Mouse (Mus musculus) CH12.LX (cell line): ENCODE measurements around the gene Lpcat2. TPM values are rescaled to one million over a fixed set of nuclear protein-coding genes. Genes with fewer than 3 reads are reported as not detected.

ENCODE experiments used
- DNase-seq: peaks from one replicate; pipeline ENCODE4 v3.0.0-alpha.2; 2013; ENCODE audit errors: extremely low read depth
- H3K27ac ChIP-seq: 2 replicates; pipeline ENCODE4 v1.5.1; 2012; ENCODE audit warnings: low read depth, mild to moderate bottlenecking, control low read depth, moderate library complexity; ENCODE audit not compliant: insufficient read depth
- H3K27me3 ChIP-seq: replicated peaks from 2 replicates; pipeline ENCODE3; 2012; ENCODE audit warnings: inconsistent platforms
- H3K36me3 ChIP-seq, 2 experiments: replicated peaks in 1 of 2; 2 replicates each; pipeline versions ENCODE3 to v1.6.1; 2012; ENCODE audit warnings: inconsistent platforms in 1 of 2, low read length in 1 of 2, mild to moderate bottlenecking in 1 of 2, mixed read lengths in 1 of 2, moderate library complexity in 1 of 2; ENCODE audit not compliant: control insufficient read depth in 1 of 2, insufficient read depth in 1 of 2
- H3K4me1 ChIP-seq, 2 experiments: 2 replicates each; pipeline ENCODE4 v1.6.1; 2012; ENCODE audit warnings: inconsistent platforms in 1 of 2, moderate library complexity in 1 of 2; ENCODE audit not compliant: insufficient read depth in 2 of 2, control insufficient read depth in 1 of 2
- H3K4me2 ChIP-seq: 2 replicates; pipeline ENCODE4 v1.6.1; 2012; ENCODE audit warnings: low read depth, mild to moderate bottlenecking, control low read depth; ENCODE audit not compliant: poor library complexity, insufficient read depth, severe bottlenecking
- H3K4me3 ChIP-seq, 3 experiments: fragments of 150-350 bp in 1 of 3; sonication (generic) in 1 of 3; replicated peaks in 1 of 3; 2 replicates each; pipeline versions ENCODE3 to v1.5.1; 2011 to 2012; ENCODE audit warnings: low read depth in 2 of 3, low read length in 2 of 3, mild to moderate bottlenecking in 2 of 3, moderate library complexity in 2 of 3, control low read depth in 1 of 3, improper control_type of control experiment in 1 of 3, inconsistent platforms in 1 of 3, mixed read lengths in 1 of 3; ENCODE audit not compliant: poor library complexity in 1 of 3
- H3K79me2 ChIP-seq: replicated peaks from 2 replicates; pipeline ENCODE4 v1.6.1; 2012; ENCODE audit warnings: mild to moderate bottlenecking, moderate library complexity; ENCODE audit not compliant: control insufficient read depth, poor library complexity, insufficient read depth, severe bottlenecking; ENCODE audit errors: extremely low read depth
- H3K9ac ChIP-seq: 2 replicates; pipeline ENCODE4 v1.6.1; 2012; ENCODE audit warnings: low read depth, mild to moderate bottlenecking, control low read depth, moderate library complexity; ENCODE audit not compliant: insufficient read depth
- H3K9me3 ChIP-seq: replicated peaks from 2 replicates; pipeline ENCODE3; 2012; ENCODE audit warnings: low read length, inconsistent platforms, mixed read lengths
- BHLHE40 ChIP-seq: IDR thresholded peaks from 2 replicates; pipeline ENCODE4 v1.6.1; 2011; ENCODE audit warnings: mild to moderate bottlenecking, low read depth, low read length, improper control_type of control experiment
- CHD1 ChIP-seq: IDR thresholded peaks from 2 replicates; pipeline ENCODE4 v1.6.1; 2012; ENCODE audit warnings: low read depth, low read length, improper control_type of control experiment, inconsistent platforms
- EP300 ChIP-seq: IDR thresholded peaks from 2 replicates; pipeline ENCODE4 v1.6.1; 2011; ENCODE audit warnings: low read length, improper control_type of control experiment
- JUND ChIP-seq: conservative IDR thresholded peaks from 2 replicates; pipeline ENCODE4 v1.6.1; 2011; ENCODE audit warnings: low read depth, low read length, improper control_type of control experiment
- MXI1 ChIP-seq: IDR thresholded peaks from 2 replicates; pipeline ENCODE4 v1.6.1; 2011; ENCODE audit warnings: mild to moderate bottlenecking, low read depth, low read length, improper control_type of control experiment
- SIN3A ChIP-seq: IDR thresholded peaks from 2 replicates; pipeline ENCODE4 v1.6.1; 2012; ENCODE audit warnings: low read length, improper control_type of control experiment, inconsistent platforms
- ZMIZ1 ChIP-seq: IDR thresholded peaks from 2 replicates; pipeline ENCODE4 v1.6.1; 2012; ENCODE audit warnings: low read depth, mild to moderate bottlenecking, inconsistent platforms, low read length, improper control_type of control experiment
- dilution Hi-C: fragments of 300-500 bp; cut with MboI; formaldehyde crosslinking; loops from 2 replicates; pipeline ENCODE4 v1.14.3; 2020; ENCODE audit warnings: low sequenced_read_pairs; ENCODE audit not compliant: extremely low pct_unique_long_range_greater_than_20kb, extremely low pct_ligation_motif_present
- in situ Hi-C: fragments of 300-500 bp; cut with MboI; formaldehyde crosslinking; loops from 3 replicates; pipeline ENCODE4 v1.14.3; 2019; ENCODE audit warnings: low sequenced_read_pairs, low pct_ligation_motif_present, low pct_unique_long_range_greater_than_20kb, mixed read lengths
- polyA plus RNA-seq: library from polyadenylated mRNA; unstranded; fragments of >175 nt; gene quantifications from 2 replicates; pipeline ENCODE4 v1.2.1, GENCODE M21; 2012; ENCODE audit warnings: low read depth; ENCODE audit not compliant: insufficient read length
- total RNA-seq, 2 experiments: library from RNA; depleted of rRNA; stranded (reverse); fragments of 300-350 nt in 1 of 2; fragments of >200 nt in 1 of 2; gene quantifications; 2 replicates each; pipeline ENCODE4 v1.2.3; 2012 to 2014

Lpcat2 gene
- total and polyA plus RNA-seq, 3 experiments: not detected

DNA sequence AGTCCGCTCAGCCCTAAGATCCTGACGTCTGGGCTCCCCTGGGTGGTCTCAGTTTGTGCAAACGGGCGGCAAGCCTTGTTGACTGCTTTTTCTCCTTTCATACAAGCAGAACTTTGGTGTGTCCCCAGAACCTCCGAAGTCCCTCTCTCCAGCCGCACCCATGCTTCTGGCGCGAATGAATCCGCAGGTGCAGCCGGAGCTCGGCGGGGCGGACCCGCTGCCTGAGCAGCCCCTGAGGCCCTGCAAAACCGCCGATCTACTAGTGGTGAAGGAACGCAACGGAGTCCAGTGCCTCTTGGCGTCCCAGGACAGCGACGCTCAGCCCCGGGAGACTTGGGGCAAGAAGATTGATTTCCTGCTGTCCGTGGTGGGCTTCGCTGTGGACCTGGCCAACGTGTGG lies 105.9 kb downstream of the Lpcat2 start:
- Histone ChIP-seq H3K27me3 (no peaks in the 10 kb centered on the region), H3K4me1 (no peaks in the 10 kb centered on the region), H3K9ac (no peak overlapping the region), H3K27ac (no peak overlapping the region), H3K79me2 (no peaks in the 10 kb centered on the region), H3K4me3 (no peak overlapping the region), H3K4me2 (no peak overlapping the region), H3K36me3 (no peaks in the 10 kb centered on the region), H3K9me3 (peaks cover 90% of the 10 kb centered on the region)
- TF ChIP-seq CHD1 (no peak), SIN3A (no peak), ZMIZ1 (no peak), JUND (no peak), BHLHE40 (no peak)
- in situ Hi-C loops (no loop called here), dilution Hi-C loops (no loop called here)
- DNase-seq: no peak

DNA sequence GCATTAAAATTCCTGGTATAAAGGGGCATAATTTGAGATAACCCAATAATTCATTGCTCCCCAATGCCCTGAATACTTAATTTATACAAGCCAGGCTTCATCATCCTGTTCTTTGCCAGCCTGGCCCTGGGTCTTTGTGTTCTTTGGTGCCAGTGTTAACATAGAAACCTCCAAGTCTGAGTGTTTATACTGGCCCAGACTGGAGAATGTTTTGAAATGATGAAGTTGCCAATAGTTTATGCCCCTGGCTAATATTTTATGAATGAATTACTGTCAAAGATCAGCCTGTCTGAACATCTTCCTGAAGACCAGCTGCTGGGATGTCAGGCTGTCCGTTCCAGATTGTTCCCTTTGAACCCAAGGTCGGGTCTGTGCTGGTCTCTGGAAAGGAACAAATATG lies 109.4 kb downstream of the Lpcat2 start:
- Histone ChIP-seq H3K27me3 (no peaks in the 10 kb centered on the region), H3K4me1 (no peaks in the 10 kb centered on the region), H3K79me2 (no peaks in the 10 kb centered on the region), H3K36me3 (no peaks in the 10 kb centered on the region), H3K27ac (no peak overlapping the region), H3K4me2 (no peak overlapping the region), H3K9ac (no peak overlapping the region), H3K9me3 (peaks cover 92% of the 10 kb centered on the region), H3K4me3 (no peak overlapping the region)
- dilution Hi-C loops: no loop called here
- DNase-seq: no peak
- TF ChIP-seq MXI1 (no peak), EP300 (no peak)
- in situ Hi-C loops: no loop called here

Other genes with a start within 250 kb of the Lpcat2 start
- gene Irx6, start 181.1 kb upstream of the Lpcat2 start, total RNA-seq (2012; rRNA removed): not detected in 2 replicates
- not detected in 2 replicates for gene Irx6, start 181.1 kb upstream of the Lpcat2 start, total RNA-seq (2014; rRNA removed)
- gene Irx6, start 181.1 kb upstream of the Lpcat2 start, polyA plus RNA-seq: not detected in 2 replicates
- gene Mmp2, start 28.0 kb upstream of the Lpcat2 start, total RNA-seq (2012; rRNA removed): not detected in 2 replicates
- not detected in 2 replicates for gene Mmp2, start 28.0 kb upstream of the Lpcat2 start, total RNA-seq (2014; rRNA removed)
- gene Mmp2, start 28.0 kb upstream of the Lpcat2 start, polyA plus RNA-seq: not detected in 2 replicates
- gene Capns2, start 46.1 kb downstream of the Lpcat2 start, total RNA-seq (2012; rRNA removed): not detected in 2 replicates
- gene Capns2, start 46.1 kb downstream of the Lpcat2 start, total RNA-seq (2014; rRNA removed): not detected in 2 replicates
- gene Capns2, start 46.1 kb downstream of the Lpcat2 start, polyA plus RNA-seq: not detected in 2 replicates
- gene Slc6a2, start 104.7 kb downstream of the Lpcat2 start, total RNA-seq (2012; rRNA removed): not detected in 2 replicates
- not detected in 2 replicates for gene Slc6a2, start 104.7 kb downstream of the Lpcat2 start, total RNA-seq (2014; rRNA removed)
- gene Slc6a2, start 104.7 kb downstream of the Lpcat2 start, polyA plus RNA-seq: not detected in 2 replicates
- gene Ces1a, start 192.9 kb downstream of the Lpcat2 start, total RNA-seq (2012; rRNA removed): not detected in 2 replicates
- gene Ces1a, start 192.9 kb downstream of the Lpcat2 start, total RNA-seq (2014; rRNA removed): not detected in 2 replicates
- gene Ces1a, start 192.9 kb downstream of the Lpcat2 start, polyA plus RNA-seq: not detected in 2 replicates
- gene Ces1b, start 224.7 kb downstream of the Lpcat2 start, total RNA-seq (2012; rRNA removed): not detected in 2 replicates
- not detected in 2 replicates for gene Ces1b, start 224.7 kb downstream of the Lpcat2 start, total RNA-seq (2014; rRNA removed)
- gene Ces1b, start 224.7 kb downstream of the Lpcat2 start, polyA plus RNA-seq: not detected in 2 replicates